Mouse (Mus musculus): ENCODE measurements around the gene Cdhr4.

DNA sequence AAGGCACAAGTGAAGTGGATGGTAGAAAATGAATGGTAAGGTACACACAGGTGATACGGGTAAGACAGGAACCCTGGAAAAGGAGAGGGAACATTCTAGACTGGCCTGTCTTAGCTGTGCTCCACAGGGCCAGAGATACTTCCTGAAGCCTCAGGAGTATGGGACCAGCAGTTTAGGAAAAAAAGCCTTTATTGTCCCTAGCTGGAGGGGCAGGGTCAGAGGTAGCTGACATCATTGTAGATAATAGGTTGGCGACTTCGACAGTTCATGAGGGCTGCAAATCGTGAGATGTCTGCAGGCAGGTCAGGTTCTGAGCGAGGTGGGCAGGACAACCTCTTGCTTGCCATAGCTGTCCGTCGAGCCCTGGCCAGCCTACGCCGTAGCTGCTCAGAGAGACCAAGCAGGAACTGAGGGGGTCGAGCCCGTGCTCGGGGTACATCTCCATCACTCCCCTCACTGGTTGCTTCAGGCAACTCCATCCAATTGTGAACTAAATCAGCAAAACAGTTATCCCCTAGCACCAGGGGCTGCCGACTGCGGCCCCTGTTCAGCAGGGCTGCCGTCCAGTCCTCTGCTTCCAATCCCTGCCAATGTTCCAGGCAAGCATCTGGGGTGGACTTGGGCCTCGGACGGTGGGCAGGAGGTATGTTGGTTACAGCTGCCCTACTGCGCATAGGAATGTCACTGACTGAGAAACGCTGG, 8.1 kb upstream of the Cdhr4 start:
- TF ChIP-seq CTCF (IDR thresholded peaks at IDR 0.05; ENCODE audit: insufficient read depth, low read depth, low read length) (no peak), POLR2A (IDR thresholded peaks at IDR 0.05; ENCODE audit: insufficient read depth, low read depth, low read length) (no peak)
